Mouse (Mus musculus): Measurements from ENCODE around the gene Mettl21e.

The Mettl21e gene

DNA sequence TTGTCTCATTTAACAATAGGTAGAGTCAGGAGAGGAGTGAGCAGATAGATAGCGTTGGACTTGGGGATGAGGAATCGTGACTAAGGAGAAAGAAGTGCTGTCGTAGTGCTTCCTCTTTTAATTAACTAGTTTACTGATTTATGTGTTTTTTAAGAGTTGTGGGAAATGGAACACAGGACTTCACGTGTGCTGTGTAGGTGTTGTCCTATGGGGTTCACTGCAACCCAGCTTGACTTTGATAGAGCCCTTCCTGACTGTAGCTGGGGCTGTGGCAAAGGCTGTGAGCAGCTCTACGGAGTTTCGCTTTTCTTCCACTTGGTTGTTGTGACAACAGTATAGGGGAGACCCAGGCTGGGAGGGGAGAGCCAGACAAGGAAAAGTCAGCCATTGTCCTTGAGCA is 60.4 kb downstream of the Mettl21e start:
- in situ Hi-C loops (cut with MboI; ENCODE audit: unreplicated experiment in 2 of 2), result loop anchor here in 1 of 2 experiments (5.0 to 25.0 kb wide), 2 partner anchors 41 to 96 kb away; partner anchors contain the start of genes Bivm, Gm8251 and Kdelc1

DNA sequence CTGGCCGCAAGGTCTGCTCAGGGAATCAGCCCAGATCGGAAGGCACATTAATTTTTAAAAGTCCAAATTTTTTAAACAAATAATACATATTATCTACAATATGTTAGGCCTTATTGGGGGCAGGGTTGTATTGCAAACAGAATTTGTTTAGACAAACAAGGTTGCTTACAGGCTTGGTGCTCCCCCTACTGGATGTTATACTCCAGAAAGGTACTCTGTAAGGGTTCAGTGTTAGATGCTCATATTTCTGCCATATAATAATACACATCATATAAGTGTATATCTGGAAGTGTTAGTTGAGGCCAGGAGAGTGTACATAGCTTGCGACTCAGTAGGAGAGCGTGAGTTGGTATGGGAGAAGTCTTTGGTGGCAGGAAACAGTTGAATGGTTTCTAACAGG is 63.5 kb downstream of the Mettl21e start:
- in situ Hi-C loops (cut with MboI; ENCODE audit: unreplicated experiment in 2 of 2), result loop anchor here in 1 of 2 experiments (5.0 to 25.0 kb wide), 2 partner anchors 38 to 93 kb away; partner anchors contain the start of genes Bivm, Gm8251 and Kdelc1
